Mouse (Mus musculus) mature B cell (primary cell): ENCODE data around the gene Elovl6.

ENCODE experiments used
- in situ Hi-C: fragments of 300-500 bp; cut with MboI; formaldehyde crosslinking; loops from 2 replicates; pipeline ENCODE4 v1.14.3; 2019

Gene Elovl6

DNA sequence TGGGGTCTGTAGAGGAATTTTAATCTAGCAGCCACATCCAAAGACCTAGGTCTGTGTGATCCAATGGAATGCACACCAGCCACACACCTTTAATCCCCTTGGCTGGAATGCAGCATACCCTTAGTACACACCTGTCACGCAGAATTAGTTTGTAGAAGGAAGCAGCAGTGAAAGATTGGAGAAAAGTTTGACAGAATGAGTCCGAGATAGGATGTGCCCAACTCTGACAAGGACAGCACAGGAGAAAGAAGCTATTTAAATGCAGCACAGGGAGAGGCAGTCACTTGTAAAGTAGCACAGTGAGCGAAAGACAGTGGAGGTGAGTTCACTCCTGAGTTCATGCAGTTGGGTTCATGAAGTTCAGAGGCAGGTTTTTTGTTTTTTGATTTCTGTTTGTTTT is 11.2 kb downstream of the Elovl6 start:
- in situ Hi-C loops: no loop called here

DNA sequence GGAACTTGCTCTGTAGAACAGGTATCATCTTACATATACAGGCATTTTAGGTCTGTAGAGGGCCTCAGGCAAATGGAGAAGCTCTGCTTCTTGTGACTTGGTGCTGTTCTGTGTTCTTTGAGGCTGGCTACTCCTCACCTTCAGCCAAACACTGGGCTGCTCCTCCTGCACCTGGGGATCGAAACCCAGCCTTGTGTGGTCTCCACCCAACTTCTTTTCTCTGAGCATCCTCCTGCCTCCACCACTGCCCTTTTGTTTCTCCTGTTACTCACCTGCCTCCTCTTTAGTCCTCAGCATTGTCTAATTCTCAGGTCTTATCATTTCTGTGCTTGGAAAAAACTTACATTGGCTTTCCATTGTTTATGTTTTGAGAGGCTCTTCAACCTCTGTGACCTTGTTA is 12.1 kb downstream of the Elovl6 start:
- in situ Hi-C loops: no loop called here

DNA sequence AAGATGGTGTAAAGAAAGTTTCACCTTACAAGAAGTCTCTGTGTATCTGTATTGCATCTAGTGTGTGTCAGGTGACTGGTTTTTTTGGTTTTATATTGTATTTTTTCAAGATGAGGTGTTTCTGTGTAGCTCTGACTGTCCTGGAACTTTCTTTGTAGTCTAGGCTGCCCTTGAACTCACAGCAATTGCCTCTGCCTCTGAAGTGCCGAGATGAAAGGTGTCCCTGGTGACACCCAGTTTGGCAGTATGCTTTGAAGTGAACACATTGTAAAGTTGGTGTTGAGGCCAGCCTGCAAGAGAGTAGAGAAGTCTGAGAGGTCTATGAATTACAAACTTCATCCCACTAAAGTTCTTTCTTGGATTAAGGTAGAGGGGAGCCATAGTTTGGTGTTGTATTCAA is 13.1 kb downstream of the Elovl6 start:
- in situ Hi-C loops: no loop called here

GRCm38 (mm10) chr3:129545801-129546200 is 13.6 kb downstream of the Elovl6 start:
- in situ Hi-C loops: no loop called here

DNA sequence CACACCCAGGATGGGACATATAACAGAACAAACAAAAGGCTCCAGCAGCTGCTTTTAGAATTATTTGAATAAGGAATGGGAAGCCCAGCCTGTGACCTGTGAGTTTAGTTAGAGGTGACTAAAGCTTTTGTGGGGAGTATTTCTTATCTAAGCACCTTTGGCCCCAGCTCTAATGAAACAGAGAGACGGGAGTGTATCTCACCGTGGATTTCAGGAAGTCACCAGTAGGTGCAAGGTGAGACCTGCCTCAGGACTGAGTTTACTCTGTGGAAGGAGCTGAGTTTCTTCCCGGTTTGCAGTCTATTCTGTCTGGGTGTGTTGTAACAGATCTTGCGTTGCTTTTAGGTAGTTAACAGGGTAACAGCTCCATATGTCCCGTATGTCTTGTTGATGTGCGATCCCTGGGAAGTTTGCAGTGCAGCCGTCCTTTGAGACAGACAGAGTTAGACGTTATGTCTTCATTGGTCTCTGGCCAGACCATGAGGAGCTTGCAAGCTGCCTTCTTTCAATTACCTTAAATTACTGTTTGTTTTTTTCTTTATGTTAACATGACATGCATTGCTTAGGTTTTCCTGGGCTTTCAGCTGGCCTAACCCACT is 15.8 kb downstream of the Elovl6 start:
- in situ Hi-C loops: no loop called here

- in situ Hi-C loops: no loop called here
Observed at GRCm38 (mm10) chr3:129548760-129549159, 16.6 kb downstream of the Elovl6 start.

- in situ Hi-C loops: no loop called here
Observed at GRCm38 (mm10) chr3:129549546-129549945, 17.4 kb downstream of the Elovl6 start.

GRCm38 (mm10) chr3:129551581-129552290 is 19.6 kb downstream of the Elovl6 start:
- in situ Hi-C loops: no loop called here

DNA sequence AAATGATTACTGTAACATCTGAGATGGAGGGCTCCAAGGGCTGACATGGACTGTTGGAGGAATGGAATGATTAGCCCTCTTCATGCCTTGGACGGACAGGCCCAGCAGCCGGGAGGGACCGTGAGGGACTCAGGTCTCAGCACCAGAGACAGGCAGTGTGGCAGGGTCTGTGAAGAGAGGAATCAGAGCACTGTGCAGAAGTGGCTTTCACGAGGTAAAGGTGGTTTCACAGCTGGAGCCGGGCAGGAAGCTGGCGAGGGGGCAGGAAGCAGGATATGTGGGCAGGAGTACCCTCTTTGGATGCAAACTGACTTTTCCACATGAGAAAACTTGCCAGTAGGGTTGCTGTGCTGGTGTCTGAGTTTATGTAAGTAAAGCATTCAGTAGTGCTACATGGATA is 20.2 kb downstream of the Elovl6 start:
- in situ Hi-C loops: no loop called here

DNA sequence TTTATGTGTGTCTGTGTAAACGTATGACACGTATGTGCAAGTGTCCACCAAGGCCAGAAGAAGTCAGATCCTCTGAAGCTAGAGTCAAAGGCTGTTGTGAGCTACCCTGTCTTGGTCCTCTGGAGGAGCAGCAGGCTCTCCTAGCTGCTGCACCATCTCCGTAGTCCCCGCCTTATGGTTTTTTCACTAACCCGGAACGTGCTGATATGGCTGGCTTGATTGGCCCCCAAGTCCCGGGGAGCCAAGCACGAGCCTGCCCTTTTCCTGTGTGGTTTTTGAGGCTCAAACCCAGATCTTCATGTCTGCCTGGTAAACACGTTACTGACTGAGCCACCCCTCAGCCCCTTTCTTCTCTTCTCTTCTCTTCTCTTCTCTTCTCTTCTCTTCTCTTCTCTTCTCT is 21.0 kb downstream of the Elovl6 start:
- in situ Hi-C loops: no loop called here

DNA sequence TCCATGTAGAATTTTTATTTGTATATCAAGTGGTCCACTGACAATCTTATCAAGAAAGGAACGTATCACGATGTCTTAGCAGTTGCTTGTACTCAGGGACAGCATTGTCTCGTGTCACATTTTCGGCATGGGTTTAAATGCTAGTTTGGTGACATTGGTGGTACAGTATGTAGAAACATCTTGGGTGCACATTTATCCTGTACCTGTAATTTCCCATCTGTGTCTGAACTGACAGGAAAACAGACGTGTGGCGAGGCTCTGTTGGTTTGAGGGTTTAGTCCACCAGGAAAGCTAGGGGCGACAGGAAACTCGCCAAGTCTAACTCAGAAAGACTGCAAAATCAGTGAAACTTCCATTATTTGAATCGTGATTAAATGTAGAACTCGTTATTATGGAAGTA is 21.5 kb downstream of the Elovl6 start:
- in situ Hi-C loops: no loop called here

DNA sequence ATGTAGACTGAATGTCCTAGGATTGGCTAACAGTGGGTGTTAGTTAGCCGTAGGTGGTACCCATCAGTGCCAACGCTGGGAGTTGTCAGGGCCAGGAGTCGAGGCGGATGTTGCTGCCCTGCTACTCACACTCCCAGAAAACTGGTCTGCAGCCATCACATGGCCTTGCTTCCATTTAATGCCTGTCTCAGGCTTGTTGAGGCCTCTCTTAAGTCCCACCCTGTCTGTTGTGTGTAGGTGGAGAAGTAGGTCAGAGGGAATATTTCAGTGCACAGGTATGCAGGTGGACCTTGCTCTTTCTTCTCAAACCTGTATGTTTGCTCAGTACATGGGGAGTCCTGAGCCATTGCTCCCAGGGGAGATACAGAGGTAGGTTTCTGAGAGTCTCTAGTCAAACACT is 22.3 kb downstream of the Elovl6 start:
- in situ Hi-C loops: no loop called here

GRCm38 (mm10) chr3:129557048-129557447 is 24.9 kb downstream of the Elovl6 start:
- in situ Hi-C loops: no loop called here

DNA sequence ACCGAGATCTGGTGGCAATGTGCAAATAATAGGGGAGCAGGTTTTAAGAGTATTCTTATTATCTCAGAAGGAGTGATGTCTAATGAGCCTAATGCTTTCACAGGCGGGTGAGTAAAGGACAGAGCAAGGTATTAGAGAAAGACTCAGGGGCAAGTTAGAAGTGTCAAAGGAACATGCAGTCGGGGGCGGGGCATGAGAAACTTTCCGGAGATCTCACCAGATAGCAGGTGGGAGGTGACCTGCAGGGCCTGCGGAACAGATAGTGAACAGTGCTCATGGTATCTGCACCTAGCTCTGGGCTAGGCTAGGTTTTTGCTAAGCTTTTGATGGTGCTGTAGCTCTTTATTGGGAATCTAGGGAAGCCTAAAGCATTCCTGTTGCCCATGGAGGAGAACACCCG is 25.4 kb downstream of the Elovl6 start:
- in situ Hi-C loops: no loop called here

DNA sequence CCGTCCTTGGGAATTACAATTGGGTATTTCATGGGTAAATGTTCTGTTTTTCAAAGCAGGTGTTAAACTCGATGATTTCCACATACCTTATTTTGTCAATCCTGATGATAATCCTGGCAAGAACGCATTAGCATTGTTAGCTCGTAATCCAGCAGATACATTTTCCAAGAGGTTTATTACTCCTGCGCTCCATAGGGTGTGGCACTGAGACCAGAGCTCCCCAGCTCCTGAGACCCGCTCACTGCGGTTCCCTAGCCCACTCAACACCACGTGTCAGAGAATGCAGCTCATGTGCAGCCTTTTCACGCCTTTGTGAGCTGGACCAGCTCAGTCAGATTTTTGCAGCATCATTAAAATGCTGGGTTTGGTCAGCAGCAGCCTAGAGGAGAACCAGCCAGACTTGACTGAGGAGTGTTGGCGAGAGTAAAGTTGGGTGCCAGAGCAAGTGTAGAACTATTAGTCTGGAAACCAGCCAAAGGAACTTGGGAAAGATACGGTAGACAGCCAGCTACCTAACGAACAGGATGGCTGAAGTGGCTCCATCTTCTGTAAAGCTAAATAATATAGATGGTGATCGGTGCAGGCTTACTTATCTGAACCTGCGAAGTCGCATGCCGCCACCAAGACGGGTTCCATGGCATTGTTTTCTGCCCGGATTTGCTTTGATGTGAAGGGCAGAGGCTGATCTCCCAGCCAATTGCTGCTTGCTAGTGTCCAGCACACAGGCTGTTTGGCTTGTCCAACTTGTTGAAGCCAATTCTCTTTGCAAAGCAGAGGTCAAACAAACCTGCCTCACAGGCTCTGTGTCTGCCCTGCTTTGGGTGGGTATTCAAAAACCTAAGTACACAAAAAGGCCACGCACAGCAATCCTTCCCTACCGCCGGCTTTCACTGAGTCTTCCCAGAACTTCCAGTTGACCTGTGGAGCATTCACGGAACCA is 26.1 kb downstream of the Elovl6 start:
- in situ Hi-C loops: no loop called here

DNA sequence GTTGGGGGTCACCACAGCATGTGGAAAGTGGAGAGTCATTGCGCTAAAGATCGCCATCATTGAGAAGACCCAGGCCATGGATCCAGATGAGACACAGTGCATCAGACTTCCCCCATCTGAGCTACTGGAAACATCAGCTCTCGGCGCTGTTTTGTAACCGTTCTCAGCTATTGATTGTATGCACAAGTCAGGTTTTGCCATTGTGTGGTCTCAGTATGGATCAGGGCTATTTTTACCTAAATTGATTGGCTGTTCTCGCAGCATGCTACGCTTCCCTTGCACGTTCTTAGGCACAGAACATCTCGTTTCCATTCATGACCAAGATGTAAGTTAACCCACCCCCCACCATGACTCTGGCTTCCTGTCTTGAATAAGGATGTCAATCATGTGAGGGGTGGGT is 27.9 kb downstream of the Elovl6 start:
- in situ Hi-C loops: no loop called here

- in situ Hi-C loops: no loop called here
Observed at GRCm38 (mm10) chr3:129561011-129561410, 28.9 kb downstream of the Elovl6 start.

- in situ Hi-C loops: no loop called here
Observed at GRCm38 (mm10) chr3:129561853-129562252, 29.7 kb downstream of the Elovl6 start.

- in situ Hi-C loops: no loop called here
Observed at GRCm38 (mm10) chr3:129562411-129562810, 30.3 kb downstream of the Elovl6 start.

DNA sequence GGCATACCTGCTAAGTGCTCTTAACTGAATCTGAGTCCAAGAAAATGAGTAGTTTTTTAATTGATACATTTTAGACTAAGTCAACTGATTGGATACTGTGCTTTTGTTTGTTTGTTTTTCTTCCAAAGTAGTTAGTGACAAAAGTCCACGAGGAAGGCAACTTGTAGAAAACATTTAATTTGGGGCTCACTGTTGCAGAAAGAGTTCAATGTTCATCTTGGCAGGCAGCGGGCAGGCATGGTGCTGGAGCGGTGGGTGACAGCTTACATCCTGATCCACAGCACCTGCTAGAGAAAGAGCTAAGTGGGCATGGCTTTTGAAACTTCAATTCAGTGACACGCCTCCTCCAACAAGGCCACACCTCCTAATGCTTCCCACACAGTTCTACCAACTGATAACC is 31.7 kb downstream of the Elovl6 start:
- in situ Hi-C loops: no loop called here

GRCm38 (mm10) chr3:129564852-129565251 is 32.7 kb downstream of the Elovl6 start:
- in situ Hi-C loops: no loop called here

DNA sequence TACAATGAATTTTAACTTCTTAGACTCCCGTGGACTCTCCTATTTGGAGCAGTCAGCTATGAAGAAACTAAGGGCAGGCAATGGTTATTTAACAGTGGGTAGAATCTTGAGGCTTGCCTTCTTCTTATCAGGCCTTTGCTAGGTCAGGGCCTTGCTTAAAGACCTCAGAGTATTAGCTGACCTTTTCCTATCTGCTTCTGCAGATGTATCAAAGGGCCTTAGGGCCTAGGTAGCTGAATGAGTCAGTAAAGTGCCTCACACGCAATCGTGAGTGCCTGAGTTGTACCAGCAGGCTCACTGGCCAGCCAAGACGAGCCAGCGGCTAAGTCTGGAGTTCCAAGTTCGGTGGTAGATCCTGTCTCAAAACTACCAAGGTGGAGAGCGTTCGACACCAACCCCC is 33.3 kb downstream of the Elovl6 start:
- in situ Hi-C loops: no loop called here

DNA sequence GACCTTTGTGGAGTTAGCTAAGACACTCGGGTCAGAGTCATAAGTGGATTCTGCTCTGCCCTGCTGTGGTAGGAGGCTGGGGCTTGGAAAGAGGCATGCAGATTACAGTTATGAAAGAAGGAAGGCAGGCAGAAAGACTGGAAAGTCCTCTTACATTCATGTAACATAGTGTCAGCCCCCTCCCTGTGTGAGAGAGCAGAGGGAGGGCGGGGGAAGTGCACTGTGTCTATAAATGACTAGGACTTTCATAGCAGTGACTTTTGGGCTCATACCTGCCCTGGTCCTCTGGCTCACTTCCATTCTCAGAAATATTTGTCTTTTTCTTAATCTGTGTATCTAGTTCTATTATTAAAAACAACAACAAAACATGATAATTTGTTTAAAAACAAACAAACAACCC is 33.9 kb downstream of the Elovl6 start:
- in situ Hi-C loops: no loop called here
